Mouse (Mus musculus) embryonic fibroblast, embryonic 13.5 days (primary cell): ENCODE data around the gene Ciapin1.

Source experiments
- CTCF ChIP-seq: IDR thresholded peaks from 2 replicates; pipeline ENCODE4 v1.5.1; 2011; ENCODE audit warnings: mild to moderate bottlenecking, control low read depth, low read length, moderate library complexity, borderline replicate concordance; ENCODE audit not compliant: insufficient read depth
- POLR2A ChIP-seq: IDR thresholded peaks from 2 replicates; pipeline ENCODE4 v1.6.1; 2011; ENCODE audit warnings: low read depth, mild to moderate bottlenecking, control low read depth, low read length, moderate library complexity

DNA sequence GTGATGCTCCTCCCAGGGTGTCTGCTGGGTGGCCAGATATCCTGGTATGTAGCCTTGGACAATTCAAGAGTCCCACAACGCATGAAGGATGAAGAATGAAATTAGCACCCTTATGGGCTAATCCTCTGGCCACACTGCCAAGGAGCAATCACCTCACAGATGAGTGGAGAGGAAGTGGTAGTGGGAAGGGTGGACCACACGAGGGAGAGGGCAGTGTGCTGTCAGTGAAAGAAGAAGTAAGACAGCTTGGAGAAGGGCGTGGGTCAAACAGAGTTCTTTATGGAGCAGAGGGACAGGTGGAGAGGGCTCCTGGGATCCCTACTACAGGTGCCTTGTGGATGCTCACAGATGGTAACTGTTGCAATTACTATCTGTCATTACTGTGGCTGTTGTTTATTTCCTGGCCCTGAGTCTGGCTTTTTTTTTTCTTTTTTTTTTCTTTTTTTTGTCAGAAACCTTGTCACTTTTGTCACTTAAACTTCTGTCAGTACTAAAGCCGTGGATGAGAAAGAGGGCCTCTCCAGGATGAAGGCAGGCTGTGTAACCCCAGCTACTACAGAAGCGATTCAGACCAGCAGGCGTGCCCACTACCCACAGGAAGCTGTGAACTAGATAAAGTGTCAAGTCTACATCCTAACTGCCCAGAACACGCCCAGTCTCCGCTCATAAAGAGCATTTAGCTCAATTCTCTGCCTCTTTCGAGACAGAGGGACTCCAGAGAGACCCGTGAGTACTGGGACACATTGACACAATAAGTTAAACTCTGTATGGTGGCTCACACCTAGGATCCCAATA lies 33.4 kb downstream of the Ciapin1 start:
- TF ChIP-seq POLR2A (no peak), CTCF (no peak)
